Mouse (Mus musculus) adrenal gland, adult (tissue): ENCODE data around the gene Kalrn.

Experiments used
- DNase-seq, 2 experiments: peaks; one replicate each; pipeline ENCODE4 v3.0.0; 2022 to 2023; ENCODE audit warnings: low spot score in 1 of 2; ENCODE audit not compliant: inconsistent age in 2 of 2

The Kalrn gene

GRCm38 (mm10) chr16:34506048-34506447, 67.3 kb downstream of the Kalrn start:
- DNase-seq: no peak

GRCm38 (mm10) chr16:34504250-34504649, 69.1 kb downstream of the Kalrn start:
- no peak for DNase-seq

DNA sequence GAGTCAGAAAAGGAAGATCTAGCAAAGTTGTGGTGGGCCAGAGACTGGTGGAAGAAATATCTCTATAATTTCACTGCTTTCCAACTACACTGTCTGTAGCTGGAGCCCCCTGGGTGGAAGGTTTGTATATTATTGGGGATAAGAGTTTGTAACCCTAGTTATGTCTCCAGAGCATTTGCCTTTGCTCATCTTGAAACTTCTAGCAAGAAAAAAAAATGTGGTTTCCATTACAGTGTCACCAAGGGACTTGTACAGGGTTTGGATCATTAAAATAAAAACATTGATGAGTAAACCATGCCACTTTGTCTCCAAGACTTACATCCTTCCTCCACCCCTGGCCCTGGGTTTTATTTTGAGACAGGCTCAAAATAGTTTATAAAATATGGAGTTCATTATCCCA, 71.2 kb downstream of the Kalrn start:
- no peak for DNase-seq

GRCm38 (mm10) chr16:34494741-34495140, 78.6 kb downstream of the Kalrn start:
- no peak for DNase-seq

GRCm38 (mm10) chr16:34493914-34494313, 79.4 kb downstream of the Kalrn start:
- DNase-seq: peak; percentile 27 to 57

- DNase-seq: no peak
These were observed 82.1 kb downstream of the Kalrn start for GRCm38 (mm10) chr16:34491225-34491624.

- DNase-seq: peak; percentile 18 to 62
These were observed 82.8 kb downstream of the Kalrn start for GRCm38 (mm10) chr16:34490506-34490905.

GRCm38 (mm10) chr16:34489805-34490325, 83.5 kb downstream of the Kalrn start:
- DNase-seq: no peak

DNA sequence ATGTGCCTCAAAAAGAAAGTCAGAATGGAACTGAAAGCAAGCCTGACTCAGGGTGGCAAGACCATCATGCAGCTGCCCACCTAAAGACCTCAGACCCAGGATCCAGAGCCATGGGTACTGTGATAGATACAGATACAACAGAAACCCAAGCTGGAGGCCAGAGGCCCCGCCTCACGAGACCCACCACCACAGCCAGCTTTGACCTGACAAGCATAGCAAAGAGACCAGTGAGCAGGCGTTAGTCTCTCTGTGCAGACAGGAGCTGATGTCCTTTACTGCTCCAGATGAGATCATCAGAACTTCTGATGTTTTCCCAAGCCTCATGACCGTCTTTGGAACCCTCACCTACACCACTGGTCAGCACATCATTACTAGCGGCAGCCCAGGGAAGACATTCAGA, 85.5 kb downstream of the Kalrn start:
- no peak for DNase-seq

- DNase-seq: no peak
These were observed 86.1 kb downstream of the Kalrn start for GRCm38 (mm10) chr16:34487268-34487667.

- no peak for DNase-seq
These were observed 87.8 kb downstream of the Kalrn start for GRCm38 (mm10) chr16:34485483-34485882.

DNA sequence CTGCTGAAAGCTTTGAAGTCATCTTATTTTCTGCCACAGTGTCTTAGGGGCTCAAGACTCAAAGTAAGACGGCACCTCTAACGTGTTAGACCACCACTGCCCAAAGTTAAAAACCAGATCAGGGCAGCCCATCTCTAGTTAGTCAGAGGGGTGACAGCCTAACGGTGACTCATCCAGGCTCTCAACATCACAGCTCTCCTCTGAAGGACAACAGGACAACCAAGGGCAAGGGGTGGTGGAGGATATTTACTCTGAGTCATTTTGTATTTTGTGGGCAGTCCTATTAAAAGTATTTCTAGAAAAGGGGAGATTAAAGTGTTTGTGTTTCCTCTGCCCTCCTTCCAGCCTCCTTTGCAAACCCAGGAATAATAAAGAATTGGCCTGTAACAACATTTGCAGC, 88.4 kb downstream of the Kalrn start:
- peak; percentile 35 to 77 for DNase-seq

- DNase-seq: no peak
These were observed 89.1 kb downstream of the Kalrn start for GRCm38 (mm10) chr16:34484213-34484612.

- DNase-seq: no peak
These were observed 89.6 kb downstream of the Kalrn start for GRCm38 (mm10) chr16:34483716-34484115.

- DNase-seq: no peak
These were observed 98.6 kb downstream of the Kalrn start for GRCm38 (mm10) chr16:34474741-34475140.

DNA sequence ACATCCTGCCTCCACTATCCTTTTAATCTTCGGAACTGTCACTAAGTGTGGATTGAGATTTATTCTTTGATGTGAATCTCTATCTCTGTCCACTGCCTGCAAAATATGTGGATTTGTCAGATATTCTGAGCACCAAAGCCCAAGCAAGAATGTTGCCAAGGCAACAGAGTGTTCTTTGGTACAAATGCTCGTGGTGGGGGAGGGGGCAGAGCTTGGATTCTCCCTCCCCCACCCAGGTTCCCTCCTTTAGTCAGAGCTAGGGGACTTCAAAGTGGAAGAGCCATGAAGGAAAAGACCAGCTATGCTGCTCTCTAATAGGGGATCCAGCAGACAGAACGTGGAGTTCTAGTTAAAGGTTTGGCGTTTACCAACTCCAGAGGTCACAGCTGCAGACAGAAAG, 99.4 kb downstream of the Kalrn start:
- no peak for DNase-seq

DNA sequence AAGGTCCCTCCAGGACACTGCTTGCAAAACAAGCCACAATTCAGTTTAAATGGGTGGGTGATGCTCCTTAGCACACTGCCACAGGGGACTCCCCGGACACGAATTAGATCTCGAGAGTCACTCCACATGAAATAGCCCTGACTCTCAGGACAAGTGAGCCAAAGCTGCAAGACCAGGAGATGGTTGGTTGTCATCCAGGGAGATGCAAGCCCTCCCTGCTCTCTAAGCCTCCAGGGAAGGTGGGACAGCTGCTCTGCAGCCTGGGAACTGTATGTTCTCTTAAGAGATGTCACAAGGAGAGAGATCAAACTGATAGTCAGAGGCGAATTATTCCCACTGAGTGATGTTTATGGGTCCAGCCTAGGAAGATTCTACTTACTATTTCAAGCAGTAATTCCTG, 101.9 kb downstream of the Kalrn start:
- no peak for DNase-seq

DNA sequence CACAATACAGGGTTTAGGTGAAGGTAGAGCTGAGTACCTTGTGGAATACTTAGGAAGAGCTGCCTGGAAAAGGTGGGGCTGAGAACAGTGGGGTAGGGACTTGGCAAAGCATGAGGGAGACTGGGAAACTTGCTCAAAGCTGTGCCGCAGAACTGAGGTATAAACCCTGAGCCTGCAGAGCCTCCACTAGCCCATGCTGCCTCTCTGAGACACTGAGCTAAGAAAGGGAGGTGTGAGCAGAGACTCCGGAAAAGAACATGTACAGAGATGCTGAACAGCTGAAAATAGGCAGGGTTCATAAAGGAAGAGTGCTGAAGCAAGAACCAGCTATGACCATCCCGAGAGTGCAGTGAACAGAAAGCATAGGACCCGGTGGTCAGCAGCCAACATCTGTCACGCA, 103.0 kb downstream of the Kalrn start:
- DNase-seq: no peak

DNA sequence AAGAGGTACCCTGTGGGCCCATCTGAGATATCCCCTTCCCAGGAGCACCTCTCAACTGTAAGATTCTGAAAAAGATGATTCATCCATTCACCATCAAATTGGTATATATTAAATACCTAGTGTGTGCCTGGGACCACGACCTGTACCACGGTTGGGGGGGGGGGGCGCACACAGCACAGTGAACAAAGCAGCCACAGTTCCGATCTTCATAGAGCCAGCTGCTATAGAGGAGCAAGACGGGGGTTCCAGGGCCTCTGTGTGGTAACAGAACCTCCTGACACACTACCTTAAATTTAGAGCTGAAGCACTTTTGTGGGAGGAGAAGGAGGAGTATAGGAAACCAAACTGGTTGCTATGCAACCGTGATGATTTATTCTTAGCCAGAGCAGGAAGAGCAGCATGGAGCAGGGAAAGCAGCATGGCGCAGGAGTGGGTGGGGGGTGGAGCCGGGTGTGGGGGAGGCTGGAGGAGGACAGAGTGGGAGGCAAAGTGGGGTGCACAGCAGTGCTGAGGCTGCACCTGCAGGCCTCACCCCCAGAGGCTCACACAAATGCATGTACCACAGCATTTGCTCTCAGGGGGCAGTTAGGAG, 104.0 kb downstream of the Kalrn start:
- DNase-seq: no peak

GRCm38 (mm10) chr16:34466649-34467048, 106.7 kb downstream of the Kalrn start:
- no peak for DNase-seq

GRCm38 (mm10) chr16:34456314-34456713, 117.0 kb downstream of the Kalrn start:
- DNase-seq: peak; percentile 59 to 90

- no peak for DNase-seq
These were observed 127.7 kb downstream of the Kalrn start for GRCm38 (mm10) chr16:34445666-34446065.

- no peak for DNase-seq
These were observed 131.6 kb downstream of the Kalrn start for GRCm38 (mm10) chr16:34441704-34442103.
